Mouse (Mus musculus) forebrain, embryonic 16.5 days (tissue): ENCODE results near the gene Zcchc4. TPM values are rescaled to one million over a fixed set of nuclear protein-coding genes. Genes with fewer than 3 reads are reported as not detected.
"Not testable (repeated sequence)": the region's sequence is repeated elsewhere in the genome, so short reads cannot be mapped to it uniquely, and the experiment has no call there.

Source experiments
- ATAC-seq: fragments of 200-750 bp; cut with Nextera tagmentation; 2 replicates; pipeline ENCODE4 v1.8.0; 2017; ENCODE audit warnings: mild to moderate bottlenecking, moderate library complexity
- H3K27ac ChIP-seq: fragments of 300-500 bp; sonication (generic); 2 replicates; pipeline ENCODE4 v1.5.1; 2014; ENCODE audit warnings: low read length, control low read depth
- H3K27me3 ChIP-seq: fragments of 300-500 bp; sonication (generic); replicated peaks from 2 replicates; pipeline ENCODE4 v1.6.1; 2014; ENCODE audit warnings: low read length; ENCODE audit not compliant: control insufficient read depth, insufficient read depth
- H3K36me3 ChIP-seq: fragments of 300-500 bp; sonication (generic); 2 replicates; pipeline ENCODE4 v1.6.1; 2014; ENCODE audit not compliant: control insufficient read depth, insufficient read depth
- H3K4me1 ChIP-seq: fragments of 300-500 bp; sonication (generic); replicated peaks from 2 replicates; pipeline ENCODE4 v1.6.1; 2014; ENCODE audit warnings: low read length; ENCODE audit not compliant: control insufficient read depth, insufficient read depth
- H3K4me2 ChIP-seq: fragments of 300-500 bp; sonication (generic); 2 replicates; pipeline ENCODE4 v1.6.1; 2014; ENCODE audit warnings: mild to moderate bottlenecking, low read length, control low read depth
- H3K4me3 ChIP-seq: fragments of 300-500 bp; sonication (generic); replicated peaks from 2 replicates; pipeline ENCODE4 v1.5.1; 2014; ENCODE audit warnings: mild to moderate bottlenecking, low read length, control low read depth
- H3K9ac ChIP-seq: fragments of 300-500 bp; sonication (generic); replicated peaks from 2 replicates; pipeline ENCODE4 v1.6.1; 2014; ENCODE audit warnings: low read depth, low read length, control low read depth
- H3K9me3 ChIP-seq: fragments of 300-500 bp; sonication (generic); 2 replicates; pipeline ENCODE4 v1.6.1; 2016; ENCODE audit warnings: low read length; ENCODE audit not compliant: control insufficient read depth
- WGBS: fragments of 180-500 bp; shearing (Covaris S2); extraction: QIAGEN DNeasy Blood & Tissue Kit; methylation state at CpG from one replicate; pipeline ENCODE4 v1.1.7; 2014; 5-methylcytosine and 5-hydroxymethylcytosine counted together
- polyA plus RNA-seq: library from polyadenylated mRNA; unstranded; fragments of >200 nt; fragmentation: Nextera tagmentation; extraction: Ambion mirVana; gene quantifications from 2 replicates; pipeline ENCODE4 v1.2.1, GENCODE M21; 2015

Gene Zcchc4
- polyA plus RNA-seq, 1 experiment from 2014 or later, result 15.3 TPM

DNA sequence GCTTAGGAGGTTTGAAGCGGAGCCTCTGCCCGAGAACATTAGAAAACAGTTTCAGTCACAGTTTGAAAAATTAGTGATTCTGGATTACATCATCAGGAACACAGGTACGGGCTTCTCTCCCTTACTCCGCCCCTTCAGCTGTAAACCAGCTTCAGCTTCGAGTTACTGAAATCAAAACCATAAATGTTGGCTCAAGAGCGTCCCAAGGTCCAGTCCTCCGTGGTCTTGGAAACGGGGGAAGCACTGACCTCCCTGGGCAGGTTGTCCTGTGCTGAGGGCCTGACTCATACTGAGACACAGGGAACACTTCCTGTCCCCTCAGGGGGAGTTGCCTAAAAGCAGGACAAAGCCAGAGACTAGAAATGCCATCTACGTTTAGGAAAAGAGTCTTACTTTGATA lies 22.1 kb upstream of the Zcchc4 start:
- no peak overlapping the region for H3K4me3 ChIP-seq
- H3K36me3 ChIP-seq, result no peaks in the 10 kb centered on the region
- H3K4me1 ChIP-seq, result no peaks in the 10 kb centered on the region
- H3K9ac ChIP-seq, result no peak overlapping the region
- no peak overlapping the region for H3K4me2 ChIP-seq
- 89% methylated on average over 9 of the region's 9 CpGs for WGBS
- H3K9me3 ChIP-seq, result no peaks in the 10 kb centered on the region
- H3K27me3 ChIP-seq, result no peaks in the 10 kb centered on the region
- no peak overlapping the region for H3K27ac ChIP-seq
- no peak for ATAC-seq

DNA sequence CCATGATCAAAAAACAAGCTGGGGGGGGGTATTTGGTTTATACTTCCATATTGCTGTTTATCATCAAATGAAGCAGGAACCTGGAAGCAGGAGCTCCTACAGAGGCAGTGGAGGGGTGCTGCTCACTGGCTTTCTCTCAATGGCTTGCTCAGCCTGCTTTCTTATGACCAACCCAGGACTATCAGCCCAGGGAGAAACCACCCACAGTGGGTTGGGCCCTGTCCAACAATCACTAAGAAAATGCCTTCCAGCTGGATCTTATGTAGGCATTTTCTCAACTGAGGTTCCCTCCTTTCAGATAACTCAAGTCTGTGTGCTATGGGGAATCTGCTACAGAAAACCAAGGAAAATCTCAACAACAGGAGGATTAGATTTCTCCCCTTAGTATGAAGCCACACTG lies 21.0 kb upstream of the Zcchc4 start:
- Histone ChIP-seq H3K9ac (no peak overlapping the region), H3K9me3 (no peaks in the 10 kb centered on the region), H3K36me3 (no peaks in the 10 kb centered on the region), H3K27ac (no peak overlapping the region), H3K4me3 (no peak overlapping the region), H3K4me2 (no peak overlapping the region), H3K4me1 (no peaks in the 10 kb centered on the region), H3K27me3 (no peaks in the 10 kb centered on the region)
- no peak for ATAC-seq

DNA sequence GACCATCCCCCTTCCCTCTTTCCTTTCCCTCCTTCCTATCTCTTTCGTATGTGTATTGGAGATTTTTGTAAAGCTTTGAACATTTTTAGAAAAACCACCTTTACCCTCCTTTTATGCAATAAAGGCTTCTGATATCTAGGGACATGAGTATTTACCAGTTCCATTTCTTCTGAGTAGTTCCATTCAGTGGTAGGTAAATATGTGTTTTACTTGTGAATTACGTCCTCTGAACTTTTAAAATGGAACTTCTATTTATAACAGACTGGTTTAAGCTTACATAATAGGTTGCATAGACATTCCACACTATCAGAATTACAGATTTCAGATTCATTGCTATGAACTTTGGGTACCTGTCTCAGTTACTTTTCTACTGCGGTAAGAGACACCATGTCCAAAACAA lies 19.9 kb upstream of the Zcchc4 start:
- 95% methylated on average over 3 of the region's 3 CpGs for WGBS
- no peak for ATAC-seq
- H3K9ac ChIP-seq, result no peak overlapping the region
- H3K9me3 ChIP-seq, result no peaks in the 10 kb centered on the region
- no peak overlapping the region for H3K4me3 ChIP-seq
- H3K27me3 ChIP-seq, result no peaks in the 10 kb centered on the region
- no peaks in the 10 kb centered on the region for H3K36me3 ChIP-seq
- H3K4me2 ChIP-seq, result no peak overlapping the region
- H3K4me1 ChIP-seq, result no peaks in the 10 kb centered on the region
- no peak overlapping the region for H3K27ac ChIP-seq

DNA sequence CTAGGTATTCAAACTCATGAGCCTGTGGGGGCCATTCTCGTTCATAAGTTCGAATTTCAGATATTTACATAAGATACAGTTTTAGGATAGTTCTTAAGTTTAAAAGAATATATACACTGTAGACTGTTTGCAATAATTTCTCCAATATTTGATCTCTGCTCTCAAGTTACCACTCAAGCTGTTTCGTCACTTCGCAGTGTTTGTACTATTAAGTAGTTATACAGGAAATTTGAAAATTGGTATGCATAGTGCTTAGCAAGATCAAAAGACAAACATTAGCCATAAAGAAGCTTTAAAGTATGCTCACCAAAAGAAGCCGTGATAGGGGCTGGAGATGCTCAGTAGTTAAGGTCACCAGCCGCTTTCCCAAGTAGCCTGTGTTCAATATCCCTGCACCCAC lies 19.2 kb upstream of the Zcchc4 start:
- Histone ChIP-seq H3K9ac (no peak overlapping the region), H3K4me2 (no peak overlapping the region), H3K4me3 (no peak overlapping the region), H3K9me3 (no peaks in the 10 kb centered on the region), H3K4me1 (no peaks in the 10 kb centered on the region), H3K27ac (no peak overlapping the region), H3K27me3 (no peaks in the 10 kb centered on the region), H3K36me3 (no peaks in the 10 kb centered on the region)
- WGBS, result 95% methylated on average over 6 of the region's 6 CpGs
- no peak for ATAC-seq

DNA sequence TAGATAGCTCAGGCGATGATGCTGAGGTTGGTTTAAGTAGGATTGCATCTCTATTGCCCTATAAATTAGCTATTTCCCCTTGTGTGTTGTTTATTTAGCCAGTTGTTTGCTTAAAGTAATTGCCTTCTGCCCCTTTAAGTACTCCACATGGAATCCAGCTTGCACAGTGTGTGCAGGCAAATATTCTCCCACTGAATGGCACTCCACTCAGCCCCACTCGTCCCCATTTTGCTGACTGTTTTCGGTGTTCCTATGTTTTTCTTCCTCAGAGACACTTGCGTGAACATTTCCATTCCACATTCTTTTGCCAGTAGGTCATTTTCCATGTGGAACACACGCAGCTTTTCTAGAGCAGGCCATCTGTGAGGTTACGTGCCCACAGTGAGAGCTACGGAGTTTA lies 12.6 kb upstream of the Zcchc4 start:
- ATAC-seq, result no peak
- Histone ChIP-seq H3K4me2 (no peak overlapping the region), H3K4me1 (no peaks in the 10 kb centered on the region), H3K36me3 (no peaks in the 10 kb centered on the region), H3K9me3 (no peaks in the 10 kb centered on the region), H3K27me3 (no peaks in the 10 kb centered on the region), H3K9ac (no peak overlapping the region), H3K4me3 (no peak overlapping the region), H3K27ac (no peak overlapping the region)
- WGBS, result 90% methylated on average over 7 of the region's 7 CpGs

DNA sequence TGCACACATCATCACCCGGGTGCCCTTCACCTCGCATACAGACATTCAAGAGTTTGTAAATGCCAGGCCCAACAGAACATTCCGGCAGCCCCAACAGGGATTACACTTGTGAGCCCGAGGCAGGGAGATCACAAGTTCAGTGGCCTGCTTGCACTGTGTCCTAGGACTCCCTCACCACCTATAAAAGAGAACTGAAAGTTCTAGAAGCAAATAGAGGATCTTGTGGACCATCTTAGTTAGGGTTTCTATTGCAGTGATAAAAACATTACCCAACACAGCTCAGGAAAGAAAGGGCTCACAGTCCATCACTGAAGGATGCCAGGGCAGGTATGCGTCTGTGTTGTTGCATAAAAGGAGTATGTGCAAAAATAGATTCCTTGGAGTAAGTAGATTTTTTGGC lies 942 bp upstream of the Zcchc4 start:
- Histone ChIP-seq H3K27ac (no peak overlapping the region), H3K9me3 (no peaks in the 10 kb centered on the region), H3K4me2 (no peak overlapping the region), H3K36me3 (no peaks in the 10 kb centered on the region), H3K4me3 (no peak overlapping the region), H3K27me3 (no peaks in the 10 kb centered on the region), H3K9ac (no peak overlapping the region), H3K4me1 (no peaks in the 10 kb centered on the region)
- 91% methylated on average over 5 of the region's 5 CpGs for WGBS
- ATAC-seq, result no peak

DNA sequence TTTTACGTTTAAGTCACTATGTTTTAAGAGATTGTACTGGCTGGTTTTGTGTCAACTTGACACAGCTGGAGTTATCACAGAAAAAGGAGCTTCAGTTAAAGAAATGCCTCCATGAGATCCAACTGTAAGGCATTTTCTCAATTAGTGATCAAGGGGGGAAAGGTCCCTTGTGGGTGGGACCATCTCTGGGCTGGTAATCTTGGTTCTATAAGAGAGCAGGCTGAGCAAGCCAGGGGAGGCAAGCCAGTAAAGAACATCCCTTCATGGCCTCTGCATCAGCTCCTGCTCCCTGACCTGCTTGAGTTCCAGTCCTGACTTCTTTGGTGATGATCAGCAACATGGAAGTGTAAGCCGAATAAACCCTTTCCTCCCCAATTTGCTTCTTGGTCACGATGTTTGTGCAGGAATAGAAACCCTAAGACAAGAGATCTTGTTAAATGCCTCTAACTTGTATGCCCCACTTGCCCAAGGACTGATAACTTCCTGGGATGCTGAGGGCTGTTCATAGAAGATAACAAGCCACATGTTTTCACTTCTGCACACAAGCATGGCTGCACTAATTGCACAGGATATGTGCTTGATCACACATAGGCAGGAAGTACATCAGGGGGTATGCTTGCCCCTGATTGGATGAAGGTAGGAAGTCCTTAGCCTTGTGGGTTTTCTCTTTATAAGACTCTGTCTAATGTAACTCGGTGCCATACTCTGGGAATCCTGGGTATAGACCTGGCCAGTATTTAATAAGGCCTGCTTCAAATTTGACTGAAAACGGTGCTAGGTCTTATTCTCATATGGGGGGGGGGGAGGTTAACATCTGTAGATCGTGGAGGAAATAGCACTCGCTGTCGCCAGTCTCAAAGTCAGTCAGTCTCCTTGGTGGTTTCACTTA lies 1.5 kb downstream of the Zcchc4 start:
- H3K4me3 ChIP-seq, H3K9me3 ChIP-seq, H3K4me2 ChIP-seq, H3K27me3 ChIP-seq, H3K27ac ChIP-seq, H3K9ac ChIP-seq, ATAC-seq, H3K4me1 ChIP-seq, H3K36me3 ChIP-seq: not testable (repeated sequence)
- WGBS, result 89% methylated on average over 8 of the region's 8 CpGs

DNA sequence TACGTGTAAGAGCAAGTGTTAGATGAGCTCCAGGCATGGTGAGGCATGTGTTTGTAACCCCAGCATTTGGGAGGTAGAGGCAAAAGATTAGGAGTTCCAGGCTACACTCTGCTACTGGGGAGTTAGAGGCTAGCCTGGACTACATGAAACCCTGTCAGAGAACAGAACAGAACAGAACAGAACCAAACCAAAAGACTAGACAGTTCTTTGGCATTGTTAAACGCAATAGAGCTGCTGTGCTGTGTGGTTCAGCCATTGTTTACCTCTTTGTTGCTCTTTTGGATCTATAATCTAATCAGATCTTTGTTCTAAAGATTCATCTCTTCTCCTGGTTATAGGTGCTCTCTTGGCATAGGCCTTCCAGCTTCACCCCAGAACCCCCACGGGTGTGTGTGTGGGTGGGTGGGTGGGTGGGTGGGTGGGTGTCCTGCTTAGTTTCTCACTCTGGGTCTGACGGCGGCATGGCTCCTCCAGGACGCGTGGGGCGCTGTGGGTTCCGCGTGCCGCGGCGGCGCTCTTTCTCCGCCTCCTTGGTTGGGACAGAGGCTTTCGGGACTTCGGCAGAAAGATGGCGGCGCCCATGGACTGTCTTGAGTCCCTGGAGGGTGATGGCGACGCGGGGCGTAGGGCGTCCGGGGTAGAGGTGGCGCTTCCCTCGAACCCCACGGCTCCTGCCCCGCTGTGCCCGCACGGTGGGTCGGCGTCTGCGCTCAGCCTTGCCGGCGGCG lies 7.5 kb downstream of the Zcchc4 start:
- 4% methylated on average over 36 of the region's 37 CpGs for WGBS
- H3K27ac ChIP-seq, result peak overlapping the region; percentile 82
- ATAC-seq, result peak; percentile 99
- H3K9me3 ChIP-seq, result no peaks in the 10 kb centered on the region
- H3K36me3 ChIP-seq, result no peaks in the 10 kb centered on the region
- H3K9ac ChIP-seq, result peak overlapping the region; percentile 85
- no peaks in the 10 kb centered on the region for H3K4me1 ChIP-seq
- H3K4me3 ChIP-seq, result peak overlapping the region; percentile 83
- peak overlapping the region; percentile 56 for H3K4me2 ChIP-seq
- H3K27me3 ChIP-seq, result no peaks in the 10 kb centered on the region

DNA sequence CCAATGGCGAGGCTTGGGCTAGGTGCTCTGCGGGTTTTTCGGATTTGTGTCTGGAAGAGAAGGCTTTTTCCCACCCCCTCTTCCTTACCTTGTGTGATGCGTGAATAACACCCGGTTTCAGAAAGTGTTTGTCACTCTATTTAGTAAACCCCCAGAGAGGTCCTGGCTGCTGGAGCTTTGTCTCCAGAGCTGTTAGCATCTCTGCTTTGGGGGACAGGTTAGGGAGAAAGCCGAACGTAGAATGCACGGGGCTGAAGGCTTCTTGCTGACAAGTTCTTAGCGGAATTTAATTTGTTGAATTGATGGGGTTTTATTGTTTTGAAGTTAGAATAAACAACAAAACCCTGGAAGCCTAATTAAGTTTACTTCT lies 8.0 kb downstream of the Zcchc4 start:
- H3K9me3 ChIP-seq, result no peaks in the 10 kb centered on the region
- ATAC-seq, result no peak; the same call in 1 of the 2 replicates
- peak overlapping the region; percentile 82 for H3K27ac ChIP-seq
- H3K4me2 ChIP-seq, result peak overlapping the region; percentile 56
- peak overlapping the region; percentile 85 for H3K9ac ChIP-seq
- no peaks in the 10 kb centered on the region for H3K36me3 ChIP-seq
- H3K4me1 ChIP-seq, result no peaks in the 10 kb centered on the region
- WGBS, result 0% methylated on average over 9 of the region's 9 CpGs
- peak overlapping the region; percentile 83 for H3K4me3 ChIP-seq
- H3K27me3 ChIP-seq, result no peaks in the 10 kb centered on the region
